Mouse (Mus musculus) erythroid progenitor cell, adult 5-6 weeks (primary cell): ENCODE measurements at regions not wholly inside any gene's neighbourhood (a gene's known extent, or its start where the extent isn't known, plus 50 kb on each side); places are given as distances from the start of the nearest gene placed in this dataset.

Source experiments
- ATAC-seq: replicated peaks from 2 replicates; pipeline ENCODE4 v1.8.0; 2016; ENCODE audit warnings: moderate number of reproducible peaks, mild to moderate bottlenecking, moderate TSS enrichment, inconsistent platforms; ENCODE audit not compliant: poor library complexity, low FRiP score, severe bottlenecking

- ATAC-seq, result no peak
Observed at GRCm38 (mm10) chr2:45338809-45339208, 221.6 kb upstream of the Zeb2 start.

DNA sequence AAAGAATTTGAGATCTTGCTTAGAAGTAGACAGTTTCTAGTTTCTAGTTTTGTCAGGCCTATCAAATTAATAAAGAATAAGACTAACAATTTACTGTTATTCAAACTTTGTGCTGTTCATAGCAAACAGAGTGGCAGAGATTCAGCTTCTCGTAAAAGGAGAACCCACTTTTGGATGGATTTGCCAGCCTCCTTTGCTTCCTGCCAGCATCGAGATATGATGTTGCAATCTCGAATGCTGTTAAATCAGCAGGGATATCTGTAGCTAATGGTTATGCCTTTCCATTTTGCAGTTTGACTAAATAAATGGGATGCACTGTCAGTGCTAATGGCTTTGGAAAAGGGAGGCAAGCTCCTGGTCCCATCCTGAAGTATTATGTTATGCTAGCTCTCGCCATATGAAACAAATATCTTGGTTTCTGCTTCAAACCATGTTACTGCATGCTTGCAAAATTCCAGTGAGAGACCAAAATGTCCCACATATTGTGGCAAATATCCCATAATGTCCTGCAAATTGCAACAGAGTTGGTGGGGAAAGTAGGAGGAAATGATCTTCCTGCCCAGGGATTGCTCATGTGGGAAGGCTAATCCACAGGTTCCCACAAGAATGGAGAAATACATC, 199.9 kb upstream of the Zeb2 start:
- ATAC-seq, result no peak

- ATAC-seq, result no peak
Observed at GRCm38 (mm10) chr2:45287530-45288009, 170.4 kb upstream of the Zeb2 start.

GRCm38 (mm10) chr2:45283811-45284210, 166.6 kb upstream of the Zeb2 start:
- ATAC-seq, result no peak

- ATAC-seq, result no peak
Observed at GRCm38 (mm10) chr2:45279490-45279889, 162.3 kb upstream of the Zeb2 start.

GRCm38 (mm10) chr2:45277602-45278001, 160.4 kb upstream of the Zeb2 start:
- no peak for ATAC-seq

- ATAC-seq, result no peak
Observed at GRCm38 (mm10) chr2:45276703-45277102, 159.5 kb upstream of the Zeb2 start.

GRCm38 (mm10) chr2:45270035-45270434, 152.8 kb upstream of the Zeb2 start:
- no peak for ATAC-seq

- ATAC-seq, result no peak
Observed at GRCm38 (mm10) chr2:45265819-45266218, 148.6 kb upstream of the Zeb2 start.

GRCm38 (mm10) chr2:45261949-45262348, 144.8 kb upstream of the Zeb2 start:
- ATAC-seq, result no peak

- no peak for ATAC-seq
Observed at GRCm38 (mm10) chr2:45258897-45259296, 141.7 kb upstream of the Zeb2 start.

- ATAC-seq, result no peak
Observed at GRCm38 (mm10) chr2:45256373-45256772, 139.2 kb upstream of the Zeb2 start.

DNA sequence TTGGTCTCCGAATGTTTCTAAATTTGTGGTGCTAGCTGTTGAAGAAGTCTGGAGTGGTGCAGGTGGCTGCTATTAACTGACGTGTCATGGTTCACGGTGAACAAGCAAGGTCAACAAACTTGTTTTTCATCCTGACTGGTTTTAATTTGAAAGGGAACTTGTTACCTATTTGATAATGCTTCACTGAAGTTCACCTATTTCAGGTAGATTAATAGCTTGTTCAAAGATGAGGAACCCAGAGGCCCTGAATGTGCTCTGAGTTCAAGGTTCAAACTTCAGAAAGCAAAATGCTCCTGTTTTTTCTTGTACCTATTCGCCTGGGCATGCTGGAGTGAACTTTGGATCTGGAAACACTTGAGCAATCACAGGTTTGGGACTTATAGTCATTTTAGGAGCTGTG, 136.7 kb upstream of the Zeb2 start:
- no peak for ATAC-seq

GRCm38 (mm10) chr2:45252321-45252720, 135.1 kb upstream of the Zeb2 start:
- no peak for ATAC-seq

DNA sequence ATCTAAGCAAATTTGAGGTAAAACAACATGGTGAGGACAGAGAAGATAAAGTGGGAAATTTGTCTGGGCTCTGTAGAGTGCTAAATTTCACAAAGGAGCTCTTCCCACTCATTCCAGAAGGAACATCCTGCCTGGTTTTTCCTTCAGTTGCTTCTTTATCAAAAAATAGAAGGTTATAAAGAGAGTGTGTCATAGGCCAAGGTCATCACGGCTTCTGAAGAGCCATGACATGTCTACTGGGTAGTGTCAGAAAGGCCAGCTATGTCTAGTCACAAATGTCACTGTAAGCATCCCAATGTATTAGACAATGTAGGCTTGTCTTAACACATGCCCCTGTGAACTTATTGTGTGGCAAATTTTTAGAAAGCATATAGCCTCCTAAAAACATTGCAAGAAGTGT, 132.5 kb upstream of the Zeb2 start:
- no peak for ATAC-seq

- no peak for ATAC-seq
Observed at GRCm38 (mm10) chr2:45246061-45246945, 129.1 kb upstream of the Zeb2 start.

GRCm38 (mm10) chr2:45245506-45245905, 128.3 kb upstream of the Zeb2 start:
- no peak for ATAC-seq

- no peak for ATAC-seq
Observed at GRCm38 (mm10) chr2:45244491-45244890, 127.3 kb upstream of the Zeb2 start.

GRCm38 (mm10) chr2:45239501-45240292, 122.5 kb upstream of the Zeb2 start:
- no peak; the same call in 1 of the 2 replicates for ATAC-seq

DNA sequence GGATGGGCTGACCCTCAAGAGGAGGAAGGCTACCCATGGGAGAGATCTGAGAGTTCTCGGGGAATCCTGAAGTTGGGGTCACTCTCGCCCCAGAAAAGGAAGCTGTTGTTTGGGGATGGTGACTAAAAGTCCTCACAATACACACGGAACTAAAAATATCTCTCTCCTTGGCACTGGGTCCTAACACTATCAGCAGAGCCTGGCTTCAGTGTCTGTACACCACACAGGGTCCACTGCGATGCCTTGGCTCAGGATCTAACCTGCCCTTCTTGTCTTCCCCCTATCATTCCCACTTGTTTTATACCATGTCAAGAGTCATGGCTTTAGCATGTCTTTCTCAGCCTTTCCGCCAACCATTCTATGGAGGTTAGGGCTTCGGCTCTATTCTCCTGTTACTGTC, 121.8 kb upstream of the Zeb2 start:
- ATAC-seq, result no peak
